Mouse (Mus musculus): Measurements from ENCODE around the gene Coro1b. TPM values are rescaled to one million over a fixed set of nuclear protein-coding genes. Genes with fewer than 3 reads are reported as not detected.

Gene Coro1b
- polyA plus RNA-seq, 1 experiment from 2014 or later: 164 TPM

DNA sequence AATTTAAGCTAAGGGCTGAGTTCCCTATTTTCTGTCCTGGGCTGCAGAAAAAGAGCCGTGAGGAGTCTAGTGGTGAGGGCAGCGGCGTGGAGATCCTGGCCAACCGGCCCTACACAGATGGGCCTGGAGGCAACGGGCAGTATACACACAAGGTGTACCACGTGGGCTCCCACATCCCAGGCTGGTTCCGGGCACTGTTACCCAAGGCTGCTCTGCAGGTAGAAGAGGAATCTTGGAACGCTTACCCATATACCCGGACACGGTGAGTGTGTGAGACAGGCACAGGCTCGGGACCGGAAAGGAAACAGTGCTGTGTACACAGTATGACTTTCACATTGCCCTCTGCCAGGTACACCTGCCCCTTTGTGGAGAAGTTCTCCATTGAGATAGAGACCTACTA is 45.8 kb upstream of the Coro1b start:
- no peak overlapping the region for H3K27ac ChIP-seq
- H3K9me3 ChIP-seq (replicated peaks; ENCODE audit: low read length): no peaks in the 10 kb centered on the region
- no peak for TF ChIP-seq CTCF (IDR thresholded peaks at IDR 0.05; ENCODE audit: low read depth)
- WGBS: 92% methylated on average over 12 of the region's 12 CpGs
- no peak overlapping the region for H3K9ac ChIP-seq (ENCODE audit: low read depth, low read length)
- H3K4me2 ChIP-seq (ENCODE audit: low read length): no peak overlapping the region
- H3K36me3 ChIP-seq (ENCODE audit: insufficient read depth, low read length): 0 out of 2 replicates have a peak, but pooled peaks cover 2% of the 10 kb centered on the region
- H3K27me3 ChIP-seq (ENCODE audit: insufficient read depth, low read length): no peaks in the 10 kb centered on the region
- peaks cover 22% of the 10 kb centered on the region; the same call in 1 of the 2 replicates for H3K4me1 ChIP-seq (replicated peaks; ENCODE audit: insufficient read depth, low read length)
- DNase-seq (ENCODE audit: low spot score) (no peak), ATAC-seq (replicated peaks; ENCODE audit: low FRiP score, low read depth) (no peak)
- H3K4me3 ChIP-seq (replicated peaks; ENCODE audit: low read depth, low read length): no peak overlapping the region

DNA sequence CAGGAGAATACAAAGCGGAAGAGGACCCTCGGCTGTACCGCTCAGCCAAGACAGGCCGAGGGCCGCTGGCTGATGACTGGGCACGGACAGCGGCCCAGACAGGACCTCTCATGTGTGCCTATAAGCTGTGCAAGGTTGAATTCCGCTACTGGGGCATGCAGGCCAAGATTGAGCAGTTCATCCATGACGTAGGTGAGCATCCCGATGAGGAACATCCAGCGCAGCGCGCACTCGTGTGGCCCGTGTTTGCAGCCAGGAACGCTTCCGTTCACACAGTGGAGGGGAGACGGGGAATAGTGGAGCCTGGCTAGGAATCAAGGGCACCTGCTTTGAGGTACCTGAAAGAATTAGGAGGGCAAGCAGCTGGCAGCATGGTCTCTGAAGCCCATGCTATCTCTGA is 45.1 kb upstream of the Coro1b start:
- H3K27me3 ChIP-seq (ENCODE audit: insufficient read depth, low read length): no peaks in the 10 kb centered on the region
- H3K9me3 ChIP-seq (replicated peaks; ENCODE audit: low read length): no peaks in the 10 kb centered on the region
- ATAC-seq (replicated peaks; ENCODE audit: low FRiP score, low read depth): no peak
- peaks cover 18% of the 10 kb centered on the region; the same call in 1 of the 2 replicates for H3K4me1 ChIP-seq (replicated peaks; ENCODE audit: insufficient read depth, low read length)
- H3K4me3 ChIP-seq (replicated peaks; ENCODE audit: low read depth, low read length): no peak overlapping the region
- no peak overlapping the region for H3K4me2 ChIP-seq (ENCODE audit: low read length)
- 91% methylated on average over 18 of the region's 18 CpGs for WGBS
- no peak overlapping the region for H3K27ac ChIP-seq
- no peak overlapping the region for H3K9ac ChIP-seq (ENCODE audit: low read depth, low read length)
- no peak for DNase-seq (ENCODE audit: low spot score)
- no peak for TF ChIP-seq CTCF (IDR thresholded peaks at IDR 0.05; ENCODE audit: low read depth)
- 0 out of 2 replicates have a peak, but pooled peaks cover 2% of the 10 kb centered on the region for H3K36me3 ChIP-seq (ENCODE audit: insufficient read depth, low read length)

DNA sequence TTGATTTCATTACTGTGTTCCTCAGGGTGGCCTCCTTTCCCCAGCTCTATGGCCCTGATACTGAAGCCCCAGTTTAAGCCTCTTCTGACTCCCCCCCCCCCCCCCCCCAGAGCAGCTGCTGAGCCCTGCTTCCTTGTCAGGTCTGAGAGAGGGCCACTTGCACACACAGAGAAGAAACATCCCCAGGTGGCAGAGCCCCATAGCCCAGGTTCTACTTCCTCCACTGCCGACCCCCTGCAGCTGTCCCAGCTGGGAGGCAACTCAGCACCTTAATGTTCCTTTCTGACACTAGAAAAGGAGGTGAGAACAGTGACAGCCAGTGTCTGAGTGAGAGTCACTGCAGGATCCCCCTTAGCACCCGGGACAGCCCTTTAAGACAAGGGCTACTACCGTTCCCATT is 44.6 kb upstream of the Coro1b start:
- Histone ChIP-seq H3K36me3 (ENCODE audit: insufficient read depth, low read length) (0 out of 2 replicates have a peak, but pooled peaks cover 2% of the 10 kb centered on the region), H3K4me1 (replicated peaks; ENCODE audit: insufficient read depth, low read length) (peaks cover 18% of the 10 kb centered on the region; the same call in 1 of the 2 replicates), H3K9me3 (replicated peaks; ENCODE audit: low read length) (no peaks in the 10 kb centered on the region), H3K4me2 (ENCODE audit: low read length) (no peak overlapping the region), H3K9ac (ENCODE audit: low read depth, low read length) (no peak overlapping the region), H3K27me3 (ENCODE audit: insufficient read depth, low read length) (no peaks in the 10 kb centered on the region), H3K27ac (no peak overlapping the region), H3K4me3 (replicated peaks; ENCODE audit: low read depth, low read length) (no peak overlapping the region)
- ATAC-seq (replicated peaks; ENCODE audit: low FRiP score, low read depth) (no peak), DNase-seq (ENCODE audit: low spot score) (no peak)
- no peak for TF ChIP-seq CTCF (IDR thresholded peaks at IDR 0.05; ENCODE audit: low read depth)
- WGBS: 80% methylated on average over 3 of the region's 3 CpGs

DNA sequence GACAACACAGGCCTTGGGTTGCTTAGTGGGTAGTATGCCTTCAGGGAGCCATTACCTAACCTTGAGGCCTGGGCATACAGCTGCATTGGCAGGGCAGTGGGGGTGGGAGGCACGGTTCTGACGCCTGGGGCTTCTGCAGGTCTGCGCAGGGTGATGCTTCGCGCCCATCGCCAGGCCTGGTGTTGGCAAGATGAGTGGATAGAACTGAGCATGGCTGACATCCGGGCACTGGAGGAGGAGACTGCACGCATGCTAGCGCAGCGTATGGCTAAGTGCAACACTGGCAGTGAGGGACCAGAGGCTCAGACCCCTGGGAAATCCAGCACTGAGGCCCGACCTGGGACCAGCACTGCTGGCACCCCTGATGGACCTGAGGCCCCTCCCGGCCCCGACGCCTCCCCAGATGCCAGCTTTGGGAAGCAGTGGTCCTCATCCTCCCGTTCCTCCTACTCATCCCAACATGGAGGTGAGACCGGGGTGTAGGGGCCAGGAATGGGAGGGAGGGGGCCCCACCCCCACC is 43.7 kb upstream of the Coro1b start:
- Histone ChIP-seq H3K9me3 (replicated peaks; ENCODE audit: low read length) (no peaks in the 10 kb centered on the region), H3K4me2 (ENCODE audit: low read length) (no peak overlapping the region), H3K27ac (no peak overlapping the region), H3K27me3 (ENCODE audit: insufficient read depth, low read length) (no peaks in the 10 kb centered on the region), H3K9ac (ENCODE audit: low read depth, low read length) (no peak overlapping the region), H3K36me3 (ENCODE audit: insufficient read depth, low read length) (0 out of 2 replicates have a peak, but pooled peaks cover 2% of the 10 kb centered on the region), H3K4me3 (replicated peaks; ENCODE audit: low read depth, low read length) (no peak overlapping the region), H3K4me1 (replicated peaks; ENCODE audit: insufficient read depth, low read length) (peaks cover 11% of the 10 kb centered on the region; the same call in 1 of the 2 replicates)
- TF ChIP-seq CTCF (IDR thresholded peaks at IDR 0.05; ENCODE audit: low read depth): no peak
- DNase-seq (ENCODE audit: low spot score) (no peak), ATAC-seq (replicated peaks; ENCODE audit: low FRiP score, low read depth) (no peak)
- WGBS: 87% methylated on average over 16 of the region's 16 CpGs

DNA sequence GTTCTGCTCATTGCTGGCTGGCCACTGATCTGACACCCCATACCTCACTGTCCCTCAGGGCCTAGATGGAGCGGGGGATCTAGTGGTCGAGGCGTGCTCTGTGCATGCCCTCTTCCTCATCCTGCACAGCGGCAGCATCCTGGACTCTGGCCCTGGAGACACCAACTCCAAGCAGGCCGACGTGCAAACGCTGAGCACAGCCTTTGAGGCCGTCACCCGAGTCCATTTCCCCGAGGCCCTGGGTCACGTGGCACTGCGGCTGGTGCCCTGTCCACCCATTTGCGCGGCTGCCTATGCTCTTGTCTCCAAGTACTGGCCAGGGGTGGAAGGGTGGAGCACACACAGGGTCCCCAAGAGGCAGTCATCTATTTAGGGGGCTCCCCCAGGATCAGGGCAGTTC is 41.8 kb upstream of the Coro1b start:
- WGBS: 83% methylated on average over 14 of the region's 14 CpGs
- H3K27me3 ChIP-seq (ENCODE audit: insufficient read depth, low read length): no peaks in the 10 kb centered on the region
- H3K36me3 ChIP-seq (ENCODE audit: insufficient read depth, low read length): peaks cover 2% of the 10 kb centered on the region; the same call in 1 of the 2 replicates
- no peak overlapping the region for H3K27ac ChIP-seq
- H3K9me3 ChIP-seq (replicated peaks; ENCODE audit: low read length): no peaks in the 10 kb centered on the region
- DNase-seq (ENCODE audit: low spot score): no peak
- no peaks in the 10 kb centered on the region for H3K4me1 ChIP-seq (replicated peaks; ENCODE audit: insufficient read depth, low read length)
- no peak for TF ChIP-seq CTCF (IDR thresholded peaks at IDR 0.05; ENCODE audit: low read depth)
- no peak overlapping the region for H3K4me2 ChIP-seq (ENCODE audit: low read length)
- ATAC-seq (replicated peaks; ENCODE audit: low FRiP score, low read depth): no peak
- H3K9ac ChIP-seq (ENCODE audit: low read depth, low read length): no peak overlapping the region
- H3K4me3 ChIP-seq (replicated peaks; ENCODE audit: low read depth, low read length): no peak overlapping the region

DNA sequence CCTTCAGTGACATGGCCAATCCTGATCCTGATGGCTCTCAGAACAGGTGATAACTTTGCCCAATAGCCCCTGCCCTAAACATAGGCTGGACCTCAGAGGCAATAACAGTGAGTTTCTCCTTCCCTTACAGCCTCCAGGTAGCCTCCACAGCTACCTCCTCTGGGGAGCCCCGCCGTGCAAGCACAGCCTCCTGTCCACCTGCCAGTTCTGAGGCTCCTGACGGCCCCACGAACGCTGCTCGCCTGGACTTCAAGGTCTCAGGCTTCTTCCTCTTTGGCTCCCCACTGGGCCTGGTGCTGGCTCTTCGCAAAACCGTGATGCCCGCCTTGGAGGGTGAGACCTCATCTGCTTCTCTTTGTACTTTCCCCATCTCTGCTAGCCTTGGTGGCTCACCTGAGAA is 39.9 kb upstream of the Coro1b start:
- Histone ChIP-seq H3K4me2 (ENCODE audit: low read length) (no peak overlapping the region), H3K4me3 (replicated peaks; ENCODE audit: low read depth, low read length) (no peak overlapping the region), H3K36me3 (ENCODE audit: insufficient read depth, low read length) (peaks cover 6% of the 10 kb centered on the region; the same call in 1 of the 2 replicates), H3K27ac (no peak overlapping the region), H3K9me3 (replicated peaks; ENCODE audit: low read length) (no peaks in the 10 kb centered on the region), H3K27me3 (ENCODE audit: insufficient read depth, low read length) (no peaks in the 10 kb centered on the region), H3K9ac (ENCODE audit: low read depth, low read length) (no peak overlapping the region), H3K4me1 (replicated peaks; ENCODE audit: insufficient read depth, low read length) (peaks cover 4% of the 10 kb centered on the region; the same call in 1 of the 2 replicates)
- ATAC-seq (replicated peaks; ENCODE audit: low FRiP score, low read depth) (no peak), DNase-seq (ENCODE audit: low spot score) (no peak)
- 91% methylated on average over 9 of the region's 9 CpGs for WGBS
- TF ChIP-seq CTCF (IDR thresholded peaks at IDR 0.05; ENCODE audit: low read depth): no peak
